Mouse (Mus musculus) heart, embryonic 12.5 days (tissue): Measurements from ENCODE around the gene Cd99l2. TPM values are rescaled to one million over a fixed set of nuclear protein-coding genes. Genes with fewer than 3 reads are reported as not detected.

Experiments
- ATAC-seq: fragments of 200-750 bp; cut with Nextera tagmentation; 2 replicates; pipeline ENCODE4 v1.8.0; 2017; ENCODE audit warnings: moderate TSS enrichment, moderate library complexity; ENCODE audit not compliant: insufficient number of reproducible peaks, low FRiP score
- H3K27ac ChIP-seq: fragments of 300-500 bp; sonication (generic); 2 replicates; pipeline ENCODE4 v1.5.1; 2016; ENCODE audit warnings: mild to moderate bottlenecking, moderate library complexity; ENCODE audit not compliant: poor library complexity, severe bottlenecking
- H3K27me3 ChIP-seq: fragments of 300-500 bp; sonication (generic); replicated peaks from 2 replicates; pipeline ENCODE4 v1.6.1; 2016; ENCODE audit warnings: mild to moderate bottlenecking, moderate library complexity
- H3K36me3 ChIP-seq: fragments of 300-500 bp; sonication (generic); 2 replicates; pipeline ENCODE4 v1.6.1; 2016; ENCODE audit warnings: mild to moderate bottlenecking, moderate library complexity
- H3K4me1 ChIP-seq: fragments of 300-500 bp; sonication (generic); replicated peaks from 2 replicates; pipeline ENCODE4 v1.6.1; 2016; ENCODE audit warnings: mild to moderate bottlenecking
- H3K4me2 ChIP-seq: fragments of 300-500 bp; sonication (generic); 2 replicates; pipeline ENCODE4 v1.6.1; 2016; ENCODE audit warnings: mild to moderate bottlenecking, moderate library complexity
- H3K4me3 ChIP-seq: fragments of 300-500 bp; sonication (generic); 2 replicates; pipeline ENCODE4 v1.5.1; 2016; ENCODE audit warnings: mild to moderate bottlenecking
- H3K9ac ChIP-seq: fragments of 300-500 bp; sonication (generic); 2 replicates; pipeline ENCODE4 v1.6.1; 2016; ENCODE audit warnings: mild to moderate bottlenecking, moderate library complexity
- H3K9me3 ChIP-seq: fragments of 300-500 bp; sonication (generic); replicated peaks from 2 replicates; pipeline ENCODE4 v1.6.1; 2016; ENCODE audit warnings: mild to moderate bottlenecking, moderate library complexity
- WGBS: fragments of 180-500 bp; shearing (Covaris S2); methylation state at CpG from one replicate; pipeline ENCODE4 v1.1.7; 2016; 5-methylcytosine and 5-hydroxymethylcytosine counted together
- polyA plus RNA-seq: library from polyadenylated mRNA; unstranded; fragments of >200 nt; fragmentation: Nextera tagmentation; extraction: Ambion mirVana; gene quantifications from 2 replicates; pipeline ENCODE4 v1.2.1, GENCODE M21; 2016

Cd99l2 gene
- polyA plus RNA-seq, 1 experiment from 2014 or later = 34.8 TPM

DNA sequence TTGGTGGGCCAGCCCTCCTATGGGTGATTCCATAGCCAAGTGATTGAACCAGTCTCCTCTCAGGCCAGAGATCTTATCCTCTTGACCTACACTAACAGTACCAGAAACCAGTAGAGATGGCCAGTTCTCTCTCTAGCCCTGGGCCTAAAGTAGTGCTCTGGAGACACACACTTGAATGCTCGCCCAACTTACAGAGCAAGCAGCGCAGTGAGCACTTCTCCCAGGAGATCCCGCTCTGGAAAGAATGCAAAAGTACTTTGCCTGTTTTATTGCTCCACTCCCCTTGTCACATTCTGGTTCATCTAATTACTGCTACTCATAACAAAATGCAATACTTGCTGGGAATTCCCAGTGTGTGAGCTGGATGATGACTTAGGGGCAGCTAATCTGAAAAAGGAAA is 25.2 kb downstream of the Cd99l2 start:
- Histone ChIP-seq H3K36me3 (no peaks in the 10 kb centered on the region), H3K4me3 (no peak overlapping the region), H3K27ac (no peak overlapping the region), H3K4me2 (no peak overlapping the region), H3K9ac (no peak overlapping the region), H3K27me3 (no peaks in the 10 kb centered on the region), H3K4me1 (peaks cover 15% of the 10 kb centered on the region; the same call in 1 of the 2 replicates), H3K9me3 (no peaks in the 10 kb centered on the region)
- ATAC-seq = no peak
- 81% methylated on average over 3 of the region's 3 CpGs for WGBS

DNA sequence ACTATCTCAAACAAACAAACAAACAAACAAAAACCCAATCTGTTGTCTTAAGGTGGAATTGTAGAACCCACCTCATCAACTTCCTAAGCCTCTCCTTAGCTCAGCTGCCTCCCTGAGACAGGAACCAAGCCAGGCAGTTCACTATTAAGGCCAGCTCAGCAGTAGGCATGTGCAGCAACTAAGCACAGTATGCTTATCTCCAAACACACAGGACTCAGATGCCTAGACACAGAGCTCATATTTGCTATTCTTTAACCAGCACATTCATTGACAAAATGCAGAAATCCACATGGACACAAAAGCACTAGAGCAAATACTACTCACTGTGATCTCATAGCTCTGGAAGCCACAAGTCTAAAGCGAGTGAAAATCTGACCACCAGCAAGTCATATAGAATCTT is 27.2 kb downstream of the Cd99l2 start:
- no peak overlapping the region for H3K9ac ChIP-seq
- no peak for ATAC-seq
- H3K4me2 ChIP-seq = no peak overlapping the region
- H3K9me3 ChIP-seq = no peaks in the 10 kb centered on the region
- H3K27me3 ChIP-seq = no peaks in the 10 kb centered on the region
- H3K36me3 ChIP-seq = no peaks in the 10 kb centered on the region
- no peak overlapping the region for H3K27ac ChIP-seq
- no peak overlapping the region for H3K4me3 ChIP-seq
- 67% methylated on average over 1 of the region's 1 CpGs for WGBS
- H3K4me1 ChIP-seq = peaks cover 15% of the 10 kb centered on the region; the same call in 1 of the 2 replicates

DNA sequence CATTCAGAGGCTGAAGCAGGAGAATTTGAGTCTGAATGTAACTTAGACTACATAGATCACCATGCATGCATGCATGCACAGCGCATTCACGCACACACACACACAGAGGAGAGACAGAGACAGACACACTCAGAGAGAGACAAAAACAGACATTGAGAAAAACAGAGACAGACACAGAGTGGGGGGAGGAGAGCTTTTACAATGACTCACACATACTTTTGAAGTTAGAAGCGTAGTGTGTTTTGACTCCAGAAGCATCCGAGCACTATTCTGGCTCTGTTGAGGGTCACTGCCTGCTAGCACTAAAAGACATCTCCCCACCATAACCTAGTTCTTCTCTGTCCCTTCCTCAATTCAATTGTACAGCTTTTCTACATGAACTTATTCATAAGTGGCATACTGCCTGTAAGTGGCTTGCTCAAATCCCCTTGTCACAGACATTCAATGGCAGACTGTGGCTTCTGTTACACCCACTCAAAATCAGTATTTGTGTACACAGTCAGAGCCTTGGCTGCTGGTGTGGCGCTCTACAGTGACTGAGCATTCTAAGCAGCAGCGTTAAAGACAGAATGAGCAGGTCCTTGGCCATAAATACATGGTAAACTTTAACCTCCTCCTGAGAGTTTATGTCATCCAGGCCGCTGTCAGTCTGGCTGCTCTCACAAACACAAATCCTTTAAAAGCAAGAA is 28.4 kb downstream of the Cd99l2 start:
- no peaks in the 10 kb centered on the region for H3K9me3 ChIP-seq
- H3K4me2 ChIP-seq = no peak overlapping the region
- no peaks in the 10 kb centered on the region for H3K27me3 ChIP-seq
- H3K27ac ChIP-seq = no peak overlapping the region
- no peak overlapping the region for H3K9ac ChIP-seq
- H3K36me3 ChIP-seq = no peaks in the 10 kb centered on the region
- H3K4me1 ChIP-seq = peaks cover 15% of the 10 kb centered on the region; the same call in 1 of the 2 replicates
- 72% methylated on average over 7 of the region's 7 CpGs for WGBS
- H3K4me3 ChIP-seq = no peak overlapping the region
- ATAC-seq = no peak

DNA sequence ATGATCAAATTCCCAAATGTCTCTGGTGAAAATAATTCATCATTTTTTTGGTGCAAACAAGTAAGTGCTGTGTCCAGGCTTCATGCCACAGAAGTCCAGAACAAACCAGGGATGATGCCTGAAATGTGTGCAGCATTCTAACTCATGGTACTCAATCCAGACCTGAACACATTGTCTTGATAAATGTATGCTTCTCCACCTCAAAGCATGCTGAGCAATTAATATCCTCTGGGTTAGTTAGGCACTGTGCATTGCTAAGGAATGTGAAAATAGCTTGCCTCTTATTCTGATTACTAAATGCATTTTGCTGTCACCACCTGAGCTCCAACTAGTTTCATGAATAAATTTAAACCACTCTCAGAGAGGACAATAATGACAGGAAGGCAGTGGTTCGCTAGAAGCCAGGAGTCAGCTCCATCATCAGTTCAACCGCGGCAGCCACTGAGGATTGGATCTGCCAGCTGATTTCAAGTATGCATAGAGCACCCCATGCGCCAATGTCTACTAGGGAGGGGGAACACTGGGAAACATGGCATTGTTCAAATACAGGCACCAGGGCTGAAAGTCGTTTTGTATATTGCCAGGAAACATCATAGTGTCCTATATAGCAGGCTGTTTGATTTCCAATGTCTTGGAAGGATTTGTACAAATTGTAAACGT is 36.4 kb downstream of the Cd99l2 start:
- no peaks in the 10 kb centered on the region for H3K36me3 ChIP-seq
- H3K4me1 ChIP-seq = no peaks in the 10 kb centered on the region
- H3K27ac ChIP-seq = no peak overlapping the region
- H3K27me3 ChIP-seq = no peaks in the 10 kb centered on the region
- no peaks in the 10 kb centered on the region for H3K9me3 ChIP-seq
- 82% methylated on average over 6 of the region's 6 CpGs for WGBS
- H3K9ac ChIP-seq = no peak overlapping the region
- no peak overlapping the region for H3K4me2 ChIP-seq
- ATAC-seq = no peak
- H3K4me3 ChIP-seq = no peak overlapping the region

GRCm38 (mm10) chrX:71442916-71443315 is 49.7 kb downstream of the Cd99l2 start:
- Histone ChIP-seq H3K4me1 (no peaks in the 10 kb centered on the region), H3K9me3 (no peaks in the 10 kb centered on the region), H3K4me2 (no peak overlapping the region), H3K27ac (no peak overlapping the region), H3K27me3 (no peaks in the 10 kb centered on the region), H3K36me3 (peaks cover 4% of the 10 kb centered on the region; the same call in 1 of the 2 replicates), H3K9ac (no peak overlapping the region), H3K4me3 (no peak overlapping the region)
- WGBS = 74% methylated on average over 5 of the region's 5 CpGs
- ATAC-seq = no peak

DNA sequence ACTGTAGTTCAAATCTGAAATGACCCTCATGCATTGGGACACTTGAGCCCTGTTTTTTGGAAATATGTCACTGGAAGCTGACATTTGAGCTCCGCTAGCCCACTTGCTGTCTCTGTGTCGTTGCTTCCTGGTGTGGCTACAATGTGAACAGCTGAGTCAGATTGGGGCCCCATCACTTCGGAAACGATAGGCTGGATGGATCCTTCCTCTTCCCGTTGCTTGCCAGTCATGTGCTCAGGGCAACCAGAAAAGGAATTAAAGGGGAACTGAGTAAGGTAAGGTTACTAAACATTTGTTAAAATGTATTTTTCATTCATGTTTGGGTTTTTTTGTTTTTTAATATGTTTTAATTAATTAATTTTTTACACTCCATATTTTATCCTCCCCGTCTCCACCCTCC is 53.2 kb downstream of the Cd99l2 start:
- H3K4me1 ChIP-seq = no peaks in the 10 kb centered on the region
- no peak overlapping the region for H3K9ac ChIP-seq
- peaks cover 8% of the 10 kb centered on the region; the same call in 1 of the 2 replicates for H3K36me3 ChIP-seq
- ATAC-seq = no peak
- H3K4me2 ChIP-seq = no peak overlapping the region
- H3K9me3 ChIP-seq = no peaks in the 10 kb centered on the region
- 80% methylated on average over 6 of the region's 6 CpGs for WGBS
- H3K4me3 ChIP-seq = no peak overlapping the region
- H3K27ac ChIP-seq = no peak overlapping the region
- H3K27me3 ChIP-seq = no peaks in the 10 kb centered on the region

GRCm38 (mm10) chrX:71435542-71435941 is 57.1 kb downstream of the Cd99l2 start:
- 69% methylated on average over 2 of the region's 2 CpGs for WGBS
- H3K27ac ChIP-seq = no peak overlapping the region
- H3K4me1 ChIP-seq = no peaks in the 10 kb centered on the region
- no peaks in the 10 kb centered on the region for H3K27me3 ChIP-seq
- no peaks in the 10 kb centered on the region for H3K9me3 ChIP-seq
- H3K9ac ChIP-seq = no peak overlapping the region
- ATAC-seq = no peak
- no peak overlapping the region for H3K4me2 ChIP-seq
- peaks cover 8% of the 10 kb centered on the region; the same call in 1 of the 2 replicates for H3K36me3 ChIP-seq
- H3K4me3 ChIP-seq = no peak overlapping the region

DNA sequence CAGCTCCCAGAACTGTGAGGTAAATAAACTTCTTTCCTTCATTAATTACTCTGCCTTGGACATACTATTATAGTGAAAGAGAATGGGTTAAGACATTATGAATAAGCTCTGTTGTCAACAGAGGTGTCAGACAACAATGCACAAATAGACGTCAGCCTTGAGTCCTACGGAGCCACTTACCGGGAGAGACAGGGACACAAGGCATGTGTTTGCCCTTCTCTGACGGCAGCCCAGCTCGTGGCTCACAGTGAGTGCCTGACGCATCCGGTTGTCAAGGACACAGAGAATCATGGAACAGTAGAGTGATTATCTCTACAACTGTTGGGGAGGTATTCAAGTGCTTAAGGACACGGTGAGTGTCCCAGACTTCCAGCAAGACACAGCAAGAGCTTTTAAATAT is 57.8 kb downstream of the Cd99l2 start:
- Histone ChIP-seq H3K27me3 (no peaks in the 10 kb centered on the region), H3K36me3 (peaks cover 8% of the 10 kb centered on the region; the same call in 1 of the 2 replicates), H3K4me1 (no peaks in the 10 kb centered on the region), H3K9me3 (no peaks in the 10 kb centered on the region), H3K4me2 (no peak overlapping the region), H3K9ac (no peak overlapping the region), H3K4me3 (no peak overlapping the region), H3K27ac (no peak overlapping the region)
- ATAC-seq = no peak
- 65% methylated on average over 8 of the region's 8 CpGs for WGBS

DNA sequence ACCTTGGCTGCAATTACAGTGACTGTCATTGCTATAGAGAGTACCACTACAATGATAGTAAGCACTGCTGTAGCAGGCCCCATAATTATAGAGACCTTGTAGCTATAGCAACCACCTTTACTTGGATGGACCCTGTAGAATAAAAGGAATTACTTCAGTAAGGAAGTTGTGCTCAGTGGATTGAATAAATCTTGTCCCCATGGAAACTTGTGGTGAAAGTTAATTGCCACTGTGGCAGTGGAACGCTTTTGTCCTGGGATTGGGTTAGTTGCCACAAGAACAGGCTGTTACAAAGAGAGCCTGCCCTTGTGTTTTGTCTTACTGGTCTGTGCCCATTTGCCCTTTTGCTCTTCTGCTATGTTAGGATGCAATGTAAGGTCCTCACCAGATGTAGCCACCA is 58.2 kb downstream of the Cd99l2 start:
- Histone ChIP-seq H3K4me2 (no peak overlapping the region), H3K4me1 (no peaks in the 10 kb centered on the region), H3K36me3 (peaks cover 8% of the 10 kb centered on the region; the same call in 1 of the 2 replicates), H3K9ac (no peak overlapping the region), H3K27ac (no peak overlapping the region), H3K9me3 (no peaks in the 10 kb centered on the region), H3K27me3 (no peaks in the 10 kb centered on the region), H3K4me3 (no peak overlapping the region)
- WGBS = 82% methylated on average over 1 of the region's 1 CpGs
- no peak for ATAC-seq

DNA sequence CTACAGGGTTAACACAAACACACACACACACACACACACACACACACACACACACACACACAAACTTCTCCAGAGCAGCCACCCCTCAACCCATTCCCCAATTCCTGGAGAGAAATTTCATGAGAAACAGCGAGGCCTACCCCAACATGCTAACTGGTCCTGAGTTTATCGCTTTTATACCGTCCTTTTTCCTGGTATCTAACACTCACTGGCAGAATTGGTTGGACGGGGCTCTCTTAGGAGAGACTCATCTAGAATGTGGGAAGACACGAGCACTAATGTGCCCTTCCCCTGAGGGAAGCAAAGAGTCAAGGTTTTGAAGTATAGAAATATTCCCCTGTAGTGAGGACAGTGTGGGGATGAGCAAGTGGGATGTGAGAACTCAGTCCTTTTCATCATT is 61.7 kb downstream of the Cd99l2 start:
- no peak overlapping the region for H3K4me2 ChIP-seq
- H3K4me1 ChIP-seq = no peaks in the 10 kb centered on the region
- 80% methylated on average over 5 of the region's 5 CpGs for WGBS
- no peak overlapping the region for H3K27ac ChIP-seq
- no peak overlapping the region for H3K9ac ChIP-seq
- no peak overlapping the region for H3K4me3 ChIP-seq
- H3K9me3 ChIP-seq = no peaks in the 10 kb centered on the region
- H3K36me3 ChIP-seq = no peaks in the 10 kb centered on the region
- ATAC-seq = no peak
- H3K27me3 ChIP-seq = no peaks in the 10 kb centered on the region

DNA sequence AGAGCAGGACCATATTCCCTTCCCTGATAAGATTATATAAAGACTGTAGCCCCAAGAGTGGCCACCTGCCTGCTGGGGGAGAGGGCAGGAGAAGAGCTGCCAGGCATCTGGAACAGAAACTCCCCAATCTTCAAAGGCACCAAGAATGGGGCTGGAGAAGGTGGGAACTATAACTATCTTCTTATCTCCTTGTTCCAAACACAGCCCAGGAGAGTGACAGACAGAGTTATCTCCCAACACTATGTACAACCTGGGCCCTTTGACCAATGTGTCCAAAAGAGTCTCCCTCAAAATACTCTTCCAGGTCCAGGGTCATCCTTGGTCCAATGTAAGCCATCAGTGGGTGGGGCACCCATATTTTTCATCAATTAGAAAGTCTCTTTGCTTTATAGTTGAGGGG is 65.2 kb downstream of the Cd99l2 start:
- no peak for ATAC-seq
- H3K36me3 ChIP-seq = peaks cover 5% of the 10 kb centered on the region; the same call in 1 of the 2 replicates
- H3K9me3 ChIP-seq = no peaks in the 10 kb centered on the region
- no peaks in the 10 kb centered on the region for H3K4me1 ChIP-seq
- no peak overlapping the region for H3K9ac ChIP-seq
- H3K4me3 ChIP-seq = no peak overlapping the region
- no peak overlapping the region for H3K4me2 ChIP-seq
- H3K27me3 ChIP-seq = 0 out of 2 replicates have a peak, but pooled peaks cover 2% of the 10 kb centered on the region
- H3K27ac ChIP-seq = no peak overlapping the region
